Mouse (Mus musculus) bone marrow, adult 2 months (tissue): ENCODE data around the gene Stk10.

Source experiments
- CTCF ChIP-seq: fragments of 200-500 bp; IDR thresholded peaks from 2 replicates; pipeline ENCODE4 v1.5.1; 2011; ENCODE audit warnings: low read length, control low read depth; ENCODE audit not compliant: control insufficient read depth, insufficient read depth
- POLR2A ChIP-seq: fragments of 200-500 bp; IDR thresholded peaks from 2 replicates; pipeline ENCODE4 v1.6.1; 2011; ENCODE audit warnings: low read depth, mild to moderate bottlenecking, control low read depth, low read length, borderline replicate concordance; ENCODE audit not compliant: control insufficient read depth

- TF ChIP-seq CTCF: no peak
- TF ChIP-seq POLR2A: no peak
Observed at GRCm38 (mm10) chr11:32626079-32626478, 93.0 kb downstream of the Stk10 start.
